In the genomic region with DNA sequence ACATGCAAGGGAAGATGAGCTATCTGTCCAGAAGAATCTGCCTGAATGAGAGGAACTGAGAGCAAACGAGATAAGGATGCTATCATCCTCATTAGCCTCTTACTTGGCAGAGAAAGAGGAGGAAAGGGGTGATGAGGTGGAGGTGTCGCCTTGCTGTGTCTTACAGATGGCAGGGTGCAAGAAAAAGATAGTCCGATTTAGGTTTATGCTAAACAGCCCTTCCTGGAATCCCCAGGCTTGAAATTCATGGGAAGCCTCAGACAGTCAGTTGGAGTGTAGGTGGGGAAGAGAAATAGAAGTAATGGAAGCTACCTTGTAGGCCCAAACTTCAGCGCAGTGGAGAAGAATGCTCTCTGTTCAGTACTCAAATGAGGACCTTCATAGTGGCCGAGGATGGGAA, we compare ENCODE assay signal across 26 mouse cellular contexts. TPM values are rescaled to one million over a fixed set of nuclear protein-coding genes. Genes with fewer than 3 reads are reported as not detected.
DNase-seq lines count a peak whose midpoint lies in the region; ATAC-seq and TF ChIP-seq lines count a peak whose summit lies in the region.
"Had no signal": no experiment of that assay in that cellular context is flagged by ENCODE, and none has a peak within 500 bp of the region (broad histone marks: within the 10 kb centered on the region; RNA-seq: fewer than 3 reads in every experiment).

No protein-coding gene starts in this region.

- peak; percentile 60 for ATAC-seq in frontal cortex, adult (ENCODE audit: low TSS enrichment)
- ATAC-seq: forebrain, embryonic 14.5 days; forebrain, embryonic 16.5 days had no signal

- no peak for DNase-seq in frontal cortex, postnatal 14 days (ENCODE audit: low spot score in 2 of 2)
- no peak for DNase-seq in left cerebral cortex, adult 2 months (ENCODE audit: extremely low spot score in 1 of 2, low spot score in 2 of 2)
- DNase-seq in left cerebral cortex, adult 18-20 months (ENCODE audit: low spot score in 2 of 2), result no peak
- DNase-seq in layer of hippocampus, adult 18-20 months (ENCODE audit: low spot score in 2 of 2), result no peak
- DNase-seq in layer of hippocampus, postnatal 10 days (ENCODE audit: low spot score in 2 of 2), result no peak
- DNase-seq: adrenal gland, adult 2 months; adrenal gland, postnatal 10 days; adrenal gland, postnatal 25 days; cerebellum, adult 11-12 months; cerebellum, adult 2 months; cerebellum, adult 9-10 months; cerebellum, postnatal 10 days; cerebellum, postnatal 25 days; embryo, embryonic 11 days had no signal

- peak overlapping the region; percentile 80 for H3K27ac ChIP-seq in left cerebral cortex, adult 2 months
- H3K27ac ChIP-seq in cortical plate, adult 2 months (ENCODE audit: insufficient read depth, low read length), result peak overlapping the region; percentile 89
- H3K27ac ChIP-seq: embryonic facial prominence, embryonic 13.5 days; embryonic facial prominence, embryonic 15.5 days; forebrain, embryonic 10.5 days had no signal

- no peak for TF ChIP-seq POLR2A in cortical plate, adult 2 months (IDR thresholded peaks at IDR 0.05; ENCODE audit: extremely low read depth, insufficient read depth, low read length)

- no peak for TF ChIP-seq CTCF in left cerebral cortex, adult 2 months (IDR thresholded peaks at IDR 0.05)
- no peak for TF ChIP-seq CTCF in cortical plate, adult 2 months (IDR thresholded peaks at IDR 0.05; ENCODE audit: extremely low read depth, insufficient read depth, low read length)

- no peak overlapping the region for H3K4me3 ChIP-seq in left cerebral cortex, adult 2 months
- no peak overlapping the region for H3K4me3 ChIP-seq in cortical plate, adult 2 months (ENCODE audit: insufficient read depth, low read length)
- H3K4me3 ChIP-seq: embryonic facial prominence, embryonic 13.5 days; embryonic facial prominence, embryonic 15.5 days; erythroblast, embryonic 14.5 days; forebrain, embryonic 10.5 days had no signal

- H3K4me1 ChIP-seq in cortical plate, adult 2 months (ENCODE audit: control insufficient read depth, insufficient read depth, low read length), result peaks cover 10% of the 10 kb centered on the region
- H3K4me1 ChIP-seq: embryonic facial prominence, embryonic 13.5 days; embryonic facial prominence, embryonic 15.5 days; forebrain, embryonic 10.5 days had no signal

- intact Hi-C loops in left cerebral cortex, adult 2 months (cut with DNase I), result no loop called here

RNA-seq across cellular contexts. Expression of a gene that starts 13.9 kb away (rescaled TPM):
- under 1 TPM; 0.63 to 0.75 TPM for total RNA-seq in left cerebral cortex, adult 2 months (2021)
- 1 to 10 TPM in 1 of 2 experiments, under 1 TPM in 1; 0.84 to 1.3 TPM for total RNA-seq in left cerebral cortex, adult 18-20 months (2021)
- 1.5 and 1.8 TPM in 2 replicates for polyA plus RNA-seq in cortical plate, adult 2 months (2012; rRNA removed)
- under 1 TPM; 0.22 to 0.81 TPM for total RNA-seq in layer of hippocampus, adult 18-20 months (2021)
- total RNA-seq in layer of hippocampus, postnatal 10 days (2021), result under 1 TPM in 1 of 2 experiments, not detected in 1; 0.20 TPM
- total RNA-seq: adrenal gland, postnatal 10 days; adrenal gland, postnatal 25 days; ES-E14; MEL had no signal
- polyA plus RNA-seq: C2C12; embryonic facial prominence, embryonic 11.5 days; erythroblast, embryonic 14.5 days; forebrain, embryonic 10.5 days; forebrain, embryonic 14.5 days had no signal

RNA-seq across cellular contexts. Expression of a gene that starts 29.7 kb away (rescaled TPM):
- total RNA-seq in left cerebral cortex, adult 2 months (2021), result 10 to 100 TPM; 52.1 to 74.9 TPM
- total RNA-seq in left cerebral cortex, adult 18-20 months (2021), result 10 to 100 TPM; 87.0 to 91.4 TPM
- polyA plus RNA-seq in cortical plate, adult 2 months (2012; rRNA removed), result 31.9 and 87.5 TPM in 2 replicates
- 10 to 100 TPM; 12.9 to 15.5 TPM for total RNA-seq in layer of hippocampus, adult 18-20 months (2021)
- 1 to 10 TPM; 2.4 to 2.7 TPM for total RNA-seq in layer of hippocampus, postnatal 10 days (2021)
- total RNA-seq: MEL had no signal
- polyA plus RNA-seq: erythroblast, embryonic 14.5 days had no signal

RNA-seq across cellular contexts. Expression of a gene that starts 36.0 kb away (rescaled TPM):
- not detected for total RNA-seq in left cerebral cortex, adult 2 months (2021)
- under 1 TPM in 1 of 2 experiments, not detected in 1; 0.28 TPM for total RNA-seq in left cerebral cortex, adult 18-20 months (2021)
- 0.13 and 0.25 TPM in 2 replicates for polyA plus RNA-seq in cortical plate, adult 2 months (2012; rRNA removed)
- not detected for total RNA-seq in layer of hippocampus, adult 18-20 months (2021)
- total RNA-seq in layer of hippocampus, postnatal 10 days (2021), result not detected
- total RNA-seq: adrenal gland, adult 2 months; adrenal gland, postnatal 10 days; adrenal gland, postnatal 25 days; MEL had no signal
- polyA plus RNA-seq: adrenal gland, adult 2 months; C2C12; embryonic facial prominence, embryonic 11.5 days; erythroblast, embryonic 14.5 days; forebrain, embryonic 14.5 days; forebrain, embryonic 16.5 days had no signal

RNA-seq across cellular contexts. Expression of a gene that starts 50.3 kb away (rescaled TPM):
- total RNA-seq in left cerebral cortex, adult 2 months (2021), result 100 to 1,000 TPM; 238 to 254 TPM
- 100 to 1,000 TPM; 267 to 274 TPM for total RNA-seq in left cerebral cortex, adult 18-20 months (2021)
- 123 TPM in 2 replicates for polyA plus RNA-seq in cortical plate, adult 2 months (2012; rRNA removed)
- total RNA-seq in layer of hippocampus, adult 18-20 months (2021), result 100 to 1,000 TPM; 261 to 264 TPM
- 10 to 100 TPM; 75.1 to 79.0 TPM for total RNA-seq in layer of hippocampus, postnatal 10 days (2021)
- total RNA-seq: MEL had no signal
- polyA plus RNA-seq: C2C12; erythroblast, embryonic 14.5 days had no signal
